Mouse (Mus musculus) ES-E14 (cell line): ENCODE data around the gene Dcbld1. TPM values are rescaled to one million over a fixed set of nuclear protein-coding genes. Genes with fewer than 3 reads are reported as not detected.

ENCODE experiments used
- DNase-seq: peaks from one replicate; pipeline ENCODE4 v3.0.0-alpha.2; 2013; ENCODE audit warnings: low read depth, low spot score
- H3K27ac ChIP-seq: 2 replicates; pipeline ENCODE4 v1.5.1; 2012; ENCODE audit warnings: low read depth, mild to moderate bottlenecking, low read length, moderate library complexity, mixed read lengths; ENCODE audit not compliant: poor library complexity, insufficient read depth, severe bottlenecking
- H3K36me3 ChIP-seq: 2 replicates; pipeline ENCODE4 v1.6.1; 2012; ENCODE audit warnings: mild to moderate bottlenecking, low read length, moderate library complexity, mixed read lengths; ENCODE audit not compliant: control insufficient read depth, poor library complexity, insufficient read depth, severe bottlenecking
- H3K4me1 ChIP-seq, 2 experiments: fragments of 150-350 bp in 1 of 2; sonication (generic) in 1 of 2; 2 replicates each; pipeline ENCODE4 v1.6.1; 2012; ENCODE audit warnings: low read length in 2 of 2, mild to moderate bottlenecking in 1 of 2, mixed read lengths in 1 of 2; ENCODE audit not compliant: control insufficient read depth in 2 of 2, insufficient read depth in 2 of 2, poor library complexity in 1 of 2
- H3K4me3 ChIP-seq, 2 experiments: fragments of 150-350 bp in 1 of 2; sonication (generic) in 1 of 2; 2 replicates each; pipeline ENCODE4 v1.5.1; 2012; ENCODE audit warnings: low read length in 2 of 2, low read depth in 1 of 2, mild to moderate bottlenecking in 1 of 2, mixed read lengths in 1 of 2; ENCODE audit not compliant: insufficient read depth in 1 of 2, poor library complexity in 1 of 2, severe bottlenecking in 1 of 2
- H3K9ac ChIP-seq: 2 replicates; pipeline ENCODE4 v1.6.1; 2012; ENCODE audit warnings: low read depth, mild to moderate bottlenecking, low read length, mixed read lengths; ENCODE audit not compliant: poor library complexity, insufficient read depth, severe bottlenecking
- H3K9me3 ChIP-seq: fragments of 150-350 bp; sonication (generic); 2 replicates; pipeline ENCODE4 v1.6.1; 2012; ENCODE audit warnings: low read depth, mild to moderate bottlenecking, low read length; ENCODE audit not compliant: control insufficient read depth, insufficient read depth
- CHD2 ChIP-seq: IDR thresholded peaks from 2 replicates; pipeline ENCODE4 v1.6.1; 2014; ENCODE audit warnings: mild to moderate bottlenecking, low read depth, low read length, inconsistent platforms
- HCFC1 ChIP-seq: IDR thresholded peaks from 2 replicates; pipeline ENCODE4 v1.6.1; 2012; ENCODE audit warnings: low read length, inconsistent platforms, borderline replicate concordance; ENCODE audit not compliant: insufficient read depth
- MAFK ChIP-seq: IDR thresholded peaks from 2 replicates; pipeline ENCODE4 v1.6.1; 2014; ENCODE audit warnings: mild to moderate bottlenecking, low read depth, low read length, inconsistent platforms; ENCODE audit not compliant: insufficient read depth
- ZC3H11A ChIP-seq: IDR thresholded peaks from 2 replicates; pipeline ENCODE4 v1.6.1; 2012; ENCODE audit warnings: low read depth, mild to moderate bottlenecking, inconsistent platforms, low read length, borderline replicate concordance
- ZNF384 ChIP-seq: IDR thresholded peaks from 2 replicates; pipeline ENCODE4 v1.6.1; 2012; ENCODE audit warnings: low read depth, low read length, inconsistent platforms
- in situ Hi-C, 2 experiments: fragments of 600-800 bp; cut with MboI; formaldehyde crosslinking; loops; one replicate each; pipeline ENCODE4 v1.15.1; 2025; ENCODE audit warnings: low sequenced_read_pairs in 2 of 2, inconsistent platforms in 1 of 2; ENCODE audit not compliant: unreplicated experiment in 2 of 2
- total RNA-seq: library from RNA; depleted of rRNA; stranded (reverse); fragments of 300-350 nt; gene quantifications from 2 replicates; pipeline ENCODE4 v1.2.3, GENCODE M21; 2012; rRNA removed

Dcbld1 gene
- total RNA-seq, 1 experiment, result 33.2 TPM

DNA sequence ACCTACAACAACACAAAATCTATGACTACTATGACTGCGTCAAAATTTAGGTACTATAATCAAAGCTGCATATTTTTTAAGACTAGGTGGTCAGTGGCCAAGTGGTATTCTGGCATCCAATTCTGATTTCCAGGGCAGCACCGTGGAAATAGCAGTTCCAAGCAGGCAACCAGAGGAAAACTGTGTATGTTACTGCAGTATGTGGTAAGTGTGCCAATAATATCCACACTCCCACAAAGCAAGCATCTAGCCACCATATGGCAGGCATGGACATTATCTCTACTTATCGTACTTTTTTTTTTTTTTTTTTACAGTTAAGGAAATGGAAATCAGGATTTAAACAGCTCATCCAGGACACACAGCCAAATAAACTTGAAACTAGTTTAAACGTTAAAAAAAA lies 135.0 kb downstream of the Dcbld1 start:
- Histone ChIP-seq H3K4me1 (no peaks in the 10 kb centered on the region), H3K4me3 (no peak overlapping the region), H3K9me3 (no peaks in the 10 kb centered on the region), H3K36me3 (no peaks in the 10 kb centered on the region), H3K27ac (no peak overlapping the region), H3K9ac (no peak overlapping the region)
- TF ChIP-seq ZNF384 (no peak), MAFK (no peak), CHD2 (no peak), ZC3H11A (no peak), HCFC1 (no peak)
- no peak for DNase-seq
- in situ Hi-C loops, result no loop called here

Other genes with a start within 250 kb of the Dcbld1 start
- gene Vgll2, start 211.1 kb upstream of the Dcbld1 start, total RNA-seq, result not detected in 2 replicates
- gene Ros1, start 38.4 kb upstream of the Dcbld1 start, total RNA-seq, result 0.04 TPM in 1 of 2 replicates, not detected in the other
- not detected in 2 replicates for gene Gm26741, start 125.1 kb downstream of the Dcbld1 start, total RNA-seq
- gene Gopc, start 148.5 kb downstream of the Dcbld1 start, total RNA-seq, result 6.9 and 9.1 TPM in 2 replicates
- not detected in 2 replicates for gene Nepn, start 155.4 kb downstream of the Dcbld1 start, total RNA-seq
- 34.4 and 38.4 TPM in 2 replicates for gene Nus1, start 183.9 kb downstream of the Dcbld1 start, total RNA-seq